Mouse (Mus musculus): ENCODE results near the gene Dzank1. TPM values are rescaled to one million over a fixed set of nuclear protein-coding genes. Genes with fewer than 3 reads are reported as not detected.

The Dzank1 gene
- total RNA-seq, 1 experiment from 2014 or later: 1.7 TPM

Other genes with a start within 250 kb of the Dzank1 start
- gene Ovol2, start 195.3 kb downstream of the Dzank1 start, total RNA-seq (2021): not detected in 2 replicates
- gene Kat14, start 158.4 kb downstream of the Dzank1 start, total RNA-seq (2021): 25.3 and 28.0 TPM in 2 replicates
- gene Pet117, start 158.4 kb downstream of the Dzank1 start, total RNA-seq (2021): 8.0 and 10.4 TPM in 2 replicates
- gene Polr3f, start 304 bp upstream of the Dzank1 start, total RNA-seq (2021): 18.0 and 21.0 TPM in 2 replicates
- gene Rbbp9, start 23.5 kb upstream of the Dzank1 start, total RNA-seq (2021): 27.4 and 28.1 TPM in 2 replicates
- 58.8 and 74.1 TPM in 2 replicates for gene Sec23b, start 28.8 kb upstream of the Dzank1 start, total RNA-seq (2021)
- gene Smim26, start 66.6 kb upstream of the Dzank1 start, total RNA-seq (2021): 48.2 and 50.9 TPM in 2 replicates
- 19.6 and 20.6 TPM in 2 replicates for gene Dtd1, start 72.5 kb upstream of the Dzank1 start, total RNA-seq (2021)

Data from adrenal gland, postnatal 14 days (tissue).